Mouse (Mus musculus): ENCODE data around the gene Mrap2. TPM values are rescaled to one million over a fixed set of nuclear protein-coding genes. Genes with fewer than 3 reads are reported as not detected.

The Mrap2 gene
- total RNA-seq (2014; fragmentation: Nextera tagmentation) (not detected in 2 replicates), total RNA-seq (2017) (not detected in 2 replicates)

GRCm38 (mm10) chr9:87144106-87144505 lies at the start of gene Mrap2:
TSS of gene Mrap2 (plus strand) at chr9:87144306.
- ATAC-seq (replicated peaks; ENCODE audit: poor library complexity, severe bottlenecking): peak; percentile 79

DNA sequence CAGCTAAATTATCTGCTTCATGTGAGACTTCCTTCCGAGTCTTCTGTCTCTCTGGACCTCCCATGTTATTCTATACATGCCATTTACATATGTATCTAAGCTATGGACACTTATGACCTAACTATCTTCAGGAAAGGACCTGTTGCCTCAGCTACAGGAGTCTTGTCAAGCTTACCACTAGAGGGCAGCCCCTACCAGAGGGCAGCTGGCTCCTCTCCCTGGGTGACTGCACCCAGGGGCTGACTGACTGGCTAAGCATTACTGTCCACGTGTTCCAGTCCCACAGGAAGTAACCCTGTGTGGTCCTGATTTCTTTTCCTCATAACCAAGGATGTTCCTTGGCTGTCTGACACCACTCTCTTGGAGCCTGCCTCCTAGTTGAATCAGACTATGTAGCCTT lies 46.1 kb upstream of the Mrap2 start:
- ATAC-seq (replicated peaks; ENCODE audit: poor library complexity, severe bottlenecking): peak; percentile 53

GRCm38 (mm10) chr9:87115019-87115418 lies 29.1 kb upstream of the Mrap2 start:
- no peak for ATAC-seq (replicated peaks; ENCODE audit: poor library complexity, severe bottlenecking)

- no peak for ATAC-seq (replicated peaks; ENCODE audit: poor library complexity, severe bottlenecking)
Measured at GRCm38 (mm10) chr9:87115456-87115931, 28.6 kb upstream of the Mrap2 start.

- no peak for ATAC-seq (replicated peaks; ENCODE audit: poor library complexity, severe bottlenecking)
Measured at GRCm38 (mm10) chr9:87115978-87116377, 28.1 kb upstream of the Mrap2 start.

DNA sequence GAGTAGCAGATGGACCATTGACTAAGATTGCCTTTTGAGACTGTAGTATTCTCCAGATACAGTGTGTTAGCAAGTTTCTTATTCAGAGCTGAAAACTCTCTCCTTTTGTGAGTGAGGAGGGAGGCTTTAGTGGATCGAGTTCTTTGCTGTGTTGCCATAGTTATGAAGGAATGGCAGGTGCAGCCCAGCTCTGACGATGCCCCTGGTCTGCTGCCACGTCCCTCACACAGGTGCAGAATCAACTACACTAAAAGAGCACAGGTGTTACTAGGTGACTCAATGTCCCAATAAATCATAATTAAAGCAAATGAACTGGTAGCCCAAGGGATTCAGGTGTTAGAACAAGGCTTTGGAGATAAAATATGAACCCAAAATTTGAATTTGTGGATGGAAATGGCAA lies 25.1 kb upstream of the Mrap2 start:
- ATAC-seq (replicated peaks; ENCODE audit: poor library complexity, severe bottlenecking): no peak

DNA sequence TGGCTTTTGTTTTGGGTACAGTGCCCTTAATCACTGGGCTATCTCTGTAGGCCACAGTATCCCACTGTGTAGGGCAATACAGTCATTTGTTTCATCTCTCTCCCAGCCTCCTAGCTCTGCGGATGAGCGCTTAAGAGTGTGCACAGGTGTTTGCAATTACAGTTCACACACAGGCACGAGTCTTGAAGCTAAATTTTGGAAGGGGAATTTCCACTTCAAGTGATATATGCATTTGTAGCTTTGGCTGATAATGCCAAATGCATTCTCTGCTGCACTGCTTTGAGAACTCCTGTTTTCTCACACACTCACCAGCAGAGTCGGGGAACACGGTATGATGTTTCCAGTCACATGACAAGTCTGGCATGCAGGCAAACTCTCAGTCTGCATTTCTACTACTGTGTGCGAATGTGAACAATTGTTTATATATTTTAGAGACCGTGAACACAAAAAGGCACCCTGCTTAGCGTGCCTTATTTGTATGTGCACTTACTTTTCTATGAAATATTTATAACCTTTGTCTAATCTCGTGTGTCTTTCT lies 22.1 kb upstream of the Mrap2 start:
- no peak for ATAC-seq (replicated peaks; ENCODE audit: poor library complexity, severe bottlenecking)

DNA sequence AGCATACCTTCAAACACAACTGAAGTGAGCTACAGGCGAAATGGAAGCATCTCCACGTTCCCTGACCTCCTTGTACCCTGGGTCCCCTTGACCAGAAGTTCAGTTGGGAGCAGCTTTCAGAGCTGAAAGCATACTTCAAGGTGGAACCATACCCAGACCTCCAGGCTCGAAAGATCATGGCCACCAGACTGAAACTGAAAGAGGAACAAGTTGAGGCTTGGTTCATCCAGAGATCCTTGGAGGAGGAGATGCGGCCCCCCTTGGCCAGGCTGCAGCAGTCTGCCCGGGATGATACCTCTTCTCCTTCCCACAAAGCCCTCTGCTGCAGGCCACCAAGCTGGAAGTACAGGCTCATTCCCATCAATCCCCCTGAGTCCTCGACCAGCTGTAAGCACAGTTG lies 17.1 kb upstream of the Mrap2 start:
- peak; percentile 63 for ATAC-seq (replicated peaks; ENCODE audit: poor library complexity, severe bottlenecking)

DNA sequence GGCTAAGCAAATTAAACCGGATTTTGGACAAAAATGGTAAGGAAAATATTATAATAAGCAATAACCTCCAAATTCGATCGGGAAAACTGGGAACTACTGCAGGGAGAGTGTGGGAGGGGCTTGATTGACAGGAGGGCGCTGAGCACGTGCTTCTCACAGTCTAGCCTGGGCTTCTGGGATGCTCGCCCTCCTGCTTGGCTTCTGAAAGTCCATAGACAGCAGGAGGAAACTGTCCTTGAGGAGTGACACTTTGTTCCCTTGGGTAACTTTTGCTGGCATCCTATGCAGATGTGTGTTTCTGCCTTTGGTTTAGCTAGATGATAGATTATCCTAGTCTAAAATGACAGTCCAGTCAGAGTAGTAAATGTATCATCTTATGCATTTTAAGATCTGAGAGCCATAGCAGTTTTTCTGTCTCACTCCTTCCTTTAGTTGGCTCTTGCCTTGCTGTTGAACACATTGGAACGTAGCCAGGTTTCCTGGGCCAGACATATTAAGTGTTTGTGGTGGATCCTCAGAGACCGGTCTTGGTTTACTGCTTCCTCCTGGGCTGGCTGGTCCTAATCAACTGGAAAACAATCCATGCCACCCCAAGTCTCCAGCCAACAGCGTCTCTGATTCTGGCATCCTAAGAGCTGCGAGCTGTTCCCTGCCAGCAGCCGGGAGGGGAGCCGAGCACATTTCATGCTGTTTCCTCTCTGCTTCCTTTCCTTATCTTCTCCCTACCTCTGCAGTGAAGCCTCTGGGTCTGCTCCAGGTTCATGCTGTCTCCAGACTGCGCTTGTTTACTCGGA lies 8.1 kb upstream of the Mrap2 start:
- no peak for ATAC-seq (replicated peaks; ENCODE audit: poor library complexity, severe bottlenecking)

DNA sequence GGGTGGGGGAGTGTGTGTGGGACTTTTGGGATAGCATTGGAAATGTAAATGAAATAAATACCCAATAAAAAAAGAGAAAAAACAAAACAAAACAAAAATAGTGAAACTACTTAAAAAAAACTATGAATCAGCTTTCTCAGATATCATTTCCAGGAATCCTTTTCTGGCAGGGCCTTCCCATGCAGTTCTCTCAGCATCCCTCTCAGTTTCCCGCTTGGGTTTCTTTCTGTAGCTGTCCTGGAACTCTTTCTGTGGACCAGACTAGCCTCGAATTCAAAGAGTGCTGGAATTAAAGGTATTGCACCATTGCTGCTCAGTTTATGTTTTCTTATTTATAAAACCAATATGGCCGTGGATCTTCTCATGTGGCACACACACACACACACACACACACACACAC lies 1.0 kb upstream of the Mrap2 start:
- no peak for ATAC-seq (replicated peaks; ENCODE audit: poor library complexity, severe bottlenecking)

DNA sequence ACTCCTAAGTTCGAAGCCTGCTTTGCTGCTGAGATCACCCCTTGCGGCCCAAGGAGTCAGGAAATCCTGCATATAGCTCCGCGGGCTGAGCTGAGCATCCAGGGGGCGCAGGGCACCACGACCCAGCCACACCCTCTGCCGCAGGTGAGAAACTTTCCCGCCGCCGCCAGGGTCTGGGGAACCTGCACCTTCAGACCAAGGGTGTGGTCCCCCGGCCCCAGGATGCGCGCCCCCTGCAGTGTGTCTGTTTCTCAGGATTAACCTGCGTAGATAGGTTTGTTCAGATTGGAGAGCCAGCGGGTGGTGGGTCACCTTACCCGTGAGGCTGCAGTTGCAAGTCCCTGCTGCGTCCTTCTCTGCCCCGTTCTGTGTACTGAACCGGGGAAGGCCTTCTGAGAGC lies 426 bp downstream of the Mrap2 start:
- ATAC-seq (replicated peaks; ENCODE audit: poor library complexity, severe bottlenecking): peak; percentile 30; the same call in 1 of the 2 replicates

- no peak for ATAC-seq (replicated peaks; ENCODE audit: poor library complexity, severe bottlenecking)
Measured at GRCm38 (mm10) chr9:87145180-87145579, 1.1 kb downstream of the Mrap2 start.

DNA sequence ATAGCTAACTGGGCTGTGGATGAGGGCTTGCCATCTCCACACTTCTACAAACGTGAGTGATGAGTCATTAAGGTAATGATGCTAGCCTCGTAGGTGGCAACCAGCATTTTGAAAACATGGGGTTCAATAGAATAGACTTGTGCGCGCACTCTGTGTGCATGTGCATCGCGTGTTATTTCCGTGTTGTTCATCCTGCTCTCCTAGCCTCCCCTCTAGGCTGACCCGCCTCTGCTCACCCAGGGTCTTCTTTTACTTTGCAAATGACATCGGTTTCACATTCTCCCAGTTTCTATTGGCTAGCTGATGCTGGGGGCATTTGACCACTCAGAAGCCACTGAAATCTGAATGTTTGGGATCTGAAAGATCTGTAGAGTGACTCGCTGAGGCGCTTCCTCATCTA lies 1.6 kb downstream of the Mrap2 start:
- no peak for ATAC-seq (replicated peaks; ENCODE audit: poor library complexity, severe bottlenecking)

DNA sequence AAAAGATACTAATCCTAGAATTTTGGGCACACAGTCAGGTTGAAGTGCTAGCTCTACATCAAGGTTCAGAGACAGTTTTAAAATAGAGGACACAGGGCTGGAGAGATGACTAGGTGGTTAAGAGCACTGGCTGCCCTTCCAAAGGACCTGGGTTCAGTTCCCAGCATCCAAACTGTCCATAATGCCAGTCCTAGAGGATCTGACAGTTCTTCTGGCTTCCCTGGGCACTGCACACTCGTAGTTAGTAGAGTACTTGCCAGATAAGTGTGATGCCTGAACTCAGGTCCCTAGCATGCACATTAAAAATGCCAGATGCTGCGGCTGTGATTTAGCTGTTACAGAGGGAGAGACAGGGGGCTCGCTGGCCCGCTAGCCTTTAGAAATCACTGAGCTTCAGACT lies 2.3 kb downstream of the Mrap2 start:
- ATAC-seq (replicated peaks; ENCODE audit: poor library complexity, severe bottlenecking): no peak

DNA sequence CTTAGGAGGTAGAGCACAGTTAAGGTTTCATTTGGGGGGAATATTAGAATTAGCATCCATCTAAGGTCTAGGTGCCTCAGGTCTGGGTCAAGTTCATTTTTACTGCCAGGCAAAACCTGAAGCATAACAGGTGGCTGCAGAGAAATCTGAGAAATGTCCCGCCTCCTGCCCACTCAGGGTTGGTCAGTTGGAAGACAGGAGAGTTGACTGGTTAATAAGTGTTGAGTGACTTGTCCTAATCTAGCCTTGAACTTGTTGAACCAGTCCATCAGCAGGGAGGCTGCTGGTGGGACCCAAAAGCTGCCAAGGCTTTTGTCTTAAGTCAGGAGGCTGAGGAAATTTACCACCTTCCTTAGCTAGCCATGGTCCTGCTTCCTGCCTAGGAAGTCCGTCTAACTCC lies 3.8 kb downstream of the Mrap2 start:
- ATAC-seq (replicated peaks; ENCODE audit: poor library complexity, severe bottlenecking): no peak

GRCm38 (mm10) chr9:87152641-87153325 lies 8.7 kb downstream of the Mrap2 start:
- ATAC-seq (replicated peaks; ENCODE audit: poor library complexity, severe bottlenecking): no peak

GRCm38 (mm10) chr9:87162559-87162958 lies 18.5 kb downstream of the Mrap2 start:
- ATAC-seq (replicated peaks; ENCODE audit: poor library complexity, severe bottlenecking): no peak

- no peak for ATAC-seq (replicated peaks; ENCODE audit: poor library complexity, severe bottlenecking)
Measured at GRCm38 (mm10) chr9:87167001-87167830, 23.1 kb downstream of the Mrap2 start.

GRCm38 (mm10) chr9:87168051-87168450 lies 23.9 kb downstream of the Mrap2 start:
- ATAC-seq (replicated peaks; ENCODE audit: poor library complexity, severe bottlenecking): no peak

- ATAC-seq (replicated peaks; ENCODE audit: poor library complexity, severe bottlenecking): no peak
Measured at GRCm38 (mm10) chr9:87169144-87169543, 25.0 kb downstream of the Mrap2 start.
